Mouse (Mus musculus) right cerebral cortex, adult 2 months (tissue): Measurements from ENCODE around the gene Dhrs13.
"Not testable (repeated sequence)": the region's sequence is repeated elsewhere in the genome, so short reads cannot be mapped to it uniquely, and the experiment has no call there.

Experiments used
- DNase-seq, 2 experiments: peaks; one replicate each; pipeline ENCODE4 v3.0.0; 2021 to 2022; ENCODE audit warnings: low spot score in 2 of 2

Dhrs13 gene

DNA sequence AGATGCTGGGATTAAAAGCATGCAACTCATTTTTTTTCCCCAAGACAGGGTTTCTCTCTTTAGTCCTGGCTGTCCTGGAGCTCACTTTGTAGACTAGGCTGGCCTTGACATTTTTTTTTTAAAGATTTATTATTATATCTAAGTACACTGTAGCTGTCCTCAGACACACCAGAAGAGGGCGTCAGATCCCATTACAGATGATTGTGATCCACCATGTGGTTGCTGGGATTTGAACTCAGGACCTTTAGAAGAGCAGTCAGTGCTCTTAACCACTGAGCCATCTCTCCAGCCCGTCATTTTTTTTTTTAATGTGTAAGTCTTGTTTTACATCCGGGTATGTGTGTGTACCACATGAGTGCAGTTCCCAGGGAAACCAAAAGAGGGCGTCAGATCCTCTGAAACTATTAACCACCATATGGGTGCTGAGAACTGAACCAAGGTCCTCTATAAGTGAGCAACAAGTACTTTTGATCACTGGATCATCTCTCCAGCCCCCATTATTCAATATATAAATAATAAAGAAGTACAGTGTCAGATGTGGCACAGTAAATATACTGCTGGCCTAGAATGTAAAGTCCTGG is 10.3 kb downstream of the Dhrs13 start:
- DNase-seq: not testable (repeated sequence)

DNA sequence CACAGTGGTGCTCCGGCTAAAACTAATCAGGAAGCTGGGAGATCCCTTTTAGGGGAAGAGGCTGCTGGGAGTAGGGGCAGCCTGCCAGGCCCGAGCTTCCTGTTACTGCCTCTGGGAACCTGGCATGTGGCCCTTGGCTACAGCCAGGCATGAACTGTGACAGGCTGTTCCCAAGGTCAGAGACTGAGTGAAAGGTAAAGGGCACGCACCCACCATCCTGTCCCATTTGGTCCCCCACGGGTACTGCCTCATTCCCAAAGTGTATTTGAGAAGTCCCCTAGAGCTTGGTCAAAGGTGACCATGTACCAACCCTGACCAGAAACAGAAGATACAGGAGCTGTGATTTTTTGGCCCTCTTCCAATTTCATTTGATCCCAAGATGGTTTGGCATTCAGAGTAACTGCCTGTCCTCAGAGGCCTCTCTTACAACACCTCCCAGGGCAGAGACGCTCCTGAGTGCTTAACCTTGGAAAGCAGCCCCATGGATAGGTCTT is 12.7 kb downstream of the Dhrs13 start:
- DNase-seq: peak in 1 of 2 experiments; percentile 53

DNA sequence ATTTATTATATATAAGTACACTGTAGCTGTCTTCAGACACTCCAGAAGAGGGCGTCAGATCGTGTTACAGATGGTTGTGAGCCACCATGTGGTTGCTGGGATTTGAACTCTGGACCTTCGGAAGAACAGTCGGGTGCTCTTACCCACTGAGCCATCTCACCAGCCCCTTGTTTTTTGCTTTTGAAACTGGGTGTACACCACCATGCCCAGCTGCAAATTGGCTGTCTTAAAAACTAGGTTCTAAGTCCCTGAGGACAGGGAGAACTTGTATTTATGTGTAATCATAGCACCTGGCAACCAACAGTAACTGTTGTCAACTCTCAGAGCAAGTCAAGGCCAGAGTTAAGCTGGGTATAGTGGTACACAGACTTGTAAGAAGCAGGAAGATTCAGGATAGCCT is 16.6 kb downstream of the Dhrs13 start:
- DNase-seq: not testable (repeated sequence)

DNA sequence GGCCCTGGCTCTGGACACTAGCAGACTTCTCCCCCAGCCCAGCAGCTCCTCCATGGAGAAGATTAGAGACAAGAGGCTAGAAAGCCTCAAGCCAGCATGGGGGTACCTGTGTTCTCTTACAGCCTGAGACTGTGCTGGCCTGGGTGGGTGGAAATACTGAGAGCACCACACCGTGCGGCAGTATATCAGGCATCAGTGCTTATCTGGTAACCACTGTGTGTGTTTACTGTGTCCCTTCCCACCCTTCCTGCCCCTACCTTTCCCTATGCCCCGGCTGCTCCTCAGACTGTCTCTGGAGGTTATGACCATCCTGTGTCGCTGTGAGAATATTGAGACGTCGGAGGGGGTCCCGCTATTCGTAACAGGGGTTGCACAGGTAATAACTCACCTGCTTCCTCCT is 21.0 kb downstream of the Dhrs13 start:
- no peak for DNase-seq

DNA sequence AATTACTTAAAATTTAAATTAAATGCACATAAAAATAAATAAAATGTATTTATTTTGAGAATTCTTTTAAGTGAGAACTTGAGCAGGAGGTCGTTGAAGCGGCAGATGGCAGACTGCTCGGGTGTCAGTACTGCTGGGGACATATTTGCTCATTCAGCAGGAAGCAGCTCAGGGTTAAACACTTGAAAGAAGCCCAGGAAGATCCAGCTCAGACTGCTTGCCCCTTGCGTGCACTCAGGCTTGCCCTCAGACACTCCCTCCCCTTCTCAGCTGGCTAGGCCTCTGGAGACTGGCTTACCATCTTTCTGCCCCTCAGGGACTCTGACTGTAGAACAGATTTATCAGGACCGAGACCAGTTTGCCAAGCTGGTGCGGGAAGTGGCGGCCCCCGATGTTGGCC is 24.9 kb downstream of the Dhrs13 start:
- no peak for DNase-seq

DNA sequence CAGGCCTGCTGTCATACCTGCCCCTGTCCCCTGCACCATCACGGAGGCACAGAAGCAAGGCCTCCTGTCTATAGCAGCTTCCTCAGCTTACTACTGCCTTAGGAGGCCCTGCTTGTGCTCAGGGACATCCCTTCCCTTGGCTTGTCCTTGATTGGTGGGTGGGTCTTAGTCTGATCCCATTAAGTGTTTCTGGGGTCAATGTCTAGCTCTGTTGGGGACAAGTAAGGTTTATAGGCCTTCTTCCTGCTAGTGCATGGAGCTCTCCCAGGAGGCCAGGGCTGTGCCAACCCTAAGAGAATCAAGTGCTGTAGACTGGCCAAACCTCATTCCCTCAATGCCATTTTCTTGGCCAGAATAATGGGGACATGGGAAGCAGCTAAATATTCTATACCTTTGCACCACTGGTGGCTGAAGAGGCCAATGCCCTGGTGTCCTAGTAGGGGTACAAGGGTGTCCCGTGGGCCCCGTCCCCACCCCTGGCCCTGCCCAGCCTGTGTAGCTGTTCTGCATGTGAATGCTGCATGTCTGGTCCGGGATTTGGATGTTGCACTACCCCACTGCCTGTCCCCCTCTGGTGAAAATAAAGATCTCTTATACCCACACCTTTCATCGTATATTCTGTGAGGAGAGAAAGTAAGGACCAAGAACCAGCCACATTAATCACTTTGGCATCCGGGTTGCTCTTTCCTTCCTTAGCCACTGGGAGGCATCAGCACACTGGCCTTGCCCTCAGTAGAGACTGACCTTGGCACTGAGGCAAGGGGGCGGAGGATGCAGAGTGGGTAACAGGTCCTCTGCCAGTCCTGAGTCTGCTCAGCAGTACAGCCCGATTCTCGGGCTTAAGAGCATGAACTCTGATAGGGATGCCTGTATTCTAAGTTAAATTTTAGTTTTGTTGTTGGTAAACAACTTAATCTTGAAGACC is 28.0 kb downstream of the Dhrs13 start:
- DNase-seq: peak; percentile 47 to 49

DNA sequence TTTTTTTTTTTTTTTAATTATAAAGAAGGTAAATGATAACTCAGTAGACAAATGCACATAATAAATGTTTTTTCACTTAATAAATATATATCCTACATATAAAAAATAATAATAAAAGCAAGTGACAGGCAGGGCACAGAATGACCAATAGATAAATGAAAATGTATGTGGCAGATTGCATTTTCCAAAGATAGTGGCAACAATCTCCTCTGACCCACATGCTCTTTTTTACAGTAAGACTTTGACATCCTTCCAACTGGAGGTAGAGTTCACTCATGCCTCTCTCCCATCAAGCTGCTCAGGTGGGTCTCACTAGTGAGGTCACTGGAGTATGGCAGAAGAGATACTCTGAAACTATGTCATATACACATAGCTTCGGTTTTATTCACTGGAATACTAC is 30.5 kb downstream of the Dhrs13 start:
- no peak for DNase-seq

DNA sequence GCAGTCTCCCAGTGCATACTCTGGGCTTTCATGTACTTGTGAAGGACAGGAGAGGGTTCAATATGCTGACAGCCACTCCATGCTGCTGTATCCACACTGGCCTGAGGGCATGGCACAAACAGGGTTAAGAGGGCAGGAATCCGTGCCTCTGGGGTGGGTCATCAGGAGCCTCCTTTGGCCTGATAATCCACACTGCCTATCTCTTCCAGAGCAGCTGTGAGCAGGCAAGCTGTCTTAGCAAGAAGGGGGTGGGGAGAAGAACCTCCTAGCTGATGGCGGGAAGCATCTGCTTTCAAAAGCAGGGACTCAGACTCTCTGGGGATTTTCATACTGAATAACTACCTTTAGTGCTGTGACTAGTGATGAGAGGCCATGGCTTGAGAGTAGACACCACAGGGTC is 33.8 kb downstream of the Dhrs13 start:
- DNase-seq: no peak

DNA sequence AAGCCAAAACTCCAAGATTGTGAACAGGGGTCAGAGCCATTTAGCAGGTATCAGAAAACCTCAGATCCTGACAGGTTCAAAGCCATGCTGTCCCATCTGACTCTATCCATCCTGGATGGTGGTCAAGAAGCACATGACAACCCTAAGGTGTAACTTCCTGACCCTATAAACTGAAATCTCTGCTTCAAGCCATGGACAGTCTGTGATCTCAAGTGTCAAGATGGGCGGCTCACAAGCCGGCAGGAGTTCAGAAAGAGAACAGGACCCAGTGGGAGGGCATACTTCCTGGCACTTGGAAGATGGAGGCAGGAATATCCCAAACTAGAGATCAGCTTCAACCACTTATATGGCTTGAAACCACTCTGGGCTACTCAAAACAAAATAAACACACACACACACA is 34.6 kb downstream of the Dhrs13 start:
- no peak for DNase-seq

DNA sequence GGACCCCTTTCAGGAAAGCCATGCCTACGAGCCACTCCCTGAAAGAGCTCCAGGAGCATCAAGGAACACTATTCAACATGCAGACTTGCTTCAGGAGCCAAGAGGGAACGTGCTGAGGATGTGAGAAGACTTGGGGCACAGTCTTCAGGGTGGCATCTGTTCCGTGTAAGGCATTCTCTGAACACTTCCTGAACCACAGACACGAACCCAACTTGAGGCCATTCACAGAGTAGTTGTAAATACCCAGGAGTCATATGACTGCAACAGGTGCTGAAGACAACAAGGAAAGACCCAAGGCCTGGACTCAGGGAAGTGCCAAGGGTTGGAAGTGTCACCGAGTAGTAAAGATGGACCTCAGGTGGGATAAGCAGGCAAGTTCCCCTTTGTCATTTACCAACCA is 35.5 kb downstream of the Dhrs13 start:
- no peak for DNase-seq

DNA sequence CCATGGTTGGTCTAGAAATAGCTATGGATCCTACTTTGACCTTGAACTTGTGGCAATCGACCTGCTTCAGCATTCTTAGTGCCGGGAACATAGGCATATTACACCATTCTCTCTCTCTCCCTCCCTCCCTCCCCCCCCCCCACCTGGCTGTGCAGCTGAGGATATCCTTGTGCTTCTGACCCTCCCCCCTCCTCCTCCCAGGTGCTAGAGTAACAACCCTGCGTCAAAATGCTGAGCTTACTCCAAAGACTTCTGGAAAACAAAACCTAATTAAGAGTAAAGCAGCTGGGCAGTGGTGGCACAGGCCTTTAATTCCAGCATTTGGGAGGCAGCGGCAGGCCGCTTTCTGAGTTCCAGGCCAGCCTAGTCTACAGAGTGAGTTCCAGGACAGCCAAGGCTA is 37.0 kb downstream of the Dhrs13 start:
- DNase-seq: no peak

DNA sequence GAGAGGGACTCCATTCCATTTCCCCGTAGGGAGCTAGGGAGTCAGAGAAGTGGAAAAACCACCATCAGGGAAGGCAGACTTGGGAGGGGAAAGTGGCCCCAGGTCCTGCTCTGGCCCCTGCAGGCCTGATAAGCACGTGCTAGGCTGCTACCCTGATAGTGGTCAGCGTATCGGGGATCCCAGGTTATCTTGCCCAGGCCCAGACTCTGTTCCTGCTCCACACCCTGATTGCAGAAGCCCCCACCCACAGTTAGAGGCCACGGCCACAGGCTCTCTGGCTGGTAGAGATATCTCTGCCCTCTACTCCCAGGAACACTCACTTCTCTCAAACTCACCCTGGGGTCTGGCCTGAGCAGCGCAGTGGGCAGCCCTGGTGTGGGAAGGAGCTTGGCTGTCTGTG is 37.6 kb downstream of the Dhrs13 start:
- no peak for DNase-seq

DNA sequence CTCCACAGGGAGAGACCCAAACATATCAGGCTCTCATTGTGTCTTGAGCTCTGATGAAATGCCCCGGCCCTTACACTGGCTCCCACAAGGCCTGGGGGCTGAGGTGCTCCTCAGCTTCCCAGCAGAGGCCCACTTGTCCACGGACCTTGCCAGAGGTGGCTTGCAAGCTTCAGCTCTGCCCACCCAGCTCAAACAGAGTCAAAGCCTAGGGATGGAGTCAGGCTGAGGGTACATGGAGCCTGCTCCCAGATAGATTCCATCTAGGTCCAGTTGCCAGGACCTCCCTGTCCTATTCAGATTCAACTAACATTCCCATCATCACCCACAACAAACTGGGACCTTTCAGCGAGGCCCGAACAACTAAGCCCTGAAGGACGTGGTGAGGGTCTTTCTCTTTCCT is 39.9 kb downstream of the Dhrs13 start:
- no peak for DNase-seq

DNA sequence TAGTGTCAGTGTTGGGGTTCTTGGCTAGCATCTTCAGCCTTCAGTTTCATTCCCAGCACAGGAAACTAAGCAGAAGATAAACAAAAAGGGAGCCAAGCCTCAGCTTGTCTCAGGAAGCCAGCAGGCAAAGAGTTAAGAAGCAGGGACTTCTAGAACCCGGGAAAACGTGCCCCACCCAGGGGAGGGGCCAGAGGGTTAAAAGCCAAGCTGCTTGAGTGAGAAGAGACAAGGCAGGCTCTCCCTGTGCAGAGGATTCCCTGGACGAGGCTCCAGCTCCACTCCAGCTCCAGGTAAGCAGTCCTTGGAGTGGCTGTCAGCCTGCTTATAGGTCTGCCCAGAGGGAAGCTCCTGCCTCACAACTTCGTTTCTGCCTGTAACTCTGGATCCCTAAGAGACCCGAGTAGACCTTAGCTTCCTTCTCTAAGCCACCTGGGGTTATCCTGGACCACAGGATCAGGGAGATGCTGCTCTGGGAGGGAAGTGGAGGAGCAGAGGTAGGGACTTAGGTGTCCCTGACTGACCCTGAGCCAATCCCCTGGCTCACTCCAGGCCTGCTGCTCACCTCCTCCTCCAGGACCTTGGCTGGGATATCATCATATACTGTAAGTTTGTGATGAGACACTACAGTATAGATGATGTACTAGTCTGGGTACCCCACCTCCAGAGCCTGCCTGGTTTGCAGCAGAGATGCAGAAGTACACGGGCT is 40.5 kb downstream of the Dhrs13 start:
- DNase-seq: no peak

DNA sequence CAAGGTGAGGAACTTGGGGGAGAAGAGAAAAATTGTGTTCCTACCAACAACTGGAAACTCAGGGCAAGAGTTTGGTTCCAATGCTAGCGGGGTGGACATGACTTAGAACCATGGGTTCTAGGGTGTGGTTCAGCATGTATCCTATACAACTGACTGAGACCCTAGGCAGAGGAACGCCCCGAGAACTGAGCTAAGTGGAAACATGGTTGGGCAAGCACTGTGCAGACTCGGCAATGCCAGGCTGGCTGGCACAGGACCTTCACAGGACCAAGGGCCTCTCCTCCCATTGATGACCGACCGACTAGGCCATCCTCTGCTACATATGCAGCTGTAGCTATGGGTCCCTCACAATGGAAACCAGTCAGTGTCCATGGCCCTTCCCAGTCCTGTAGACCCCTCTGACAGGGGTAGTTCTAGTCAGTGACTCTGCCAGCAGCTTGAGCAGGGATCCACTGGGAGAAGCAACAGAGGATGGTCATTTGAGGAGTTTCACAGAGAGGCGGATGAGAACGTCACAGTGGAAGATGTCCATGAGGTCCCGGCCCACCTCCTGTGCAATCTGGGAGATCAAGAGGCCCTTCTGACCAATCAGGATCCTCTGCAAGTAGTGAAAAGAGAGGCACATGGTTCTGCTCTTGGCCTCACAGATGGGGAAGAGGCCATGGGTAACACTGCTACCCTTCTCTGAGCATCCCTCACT is 41.6 kb downstream of the Dhrs13 start:
- no peak for DNase-seq

DNA sequence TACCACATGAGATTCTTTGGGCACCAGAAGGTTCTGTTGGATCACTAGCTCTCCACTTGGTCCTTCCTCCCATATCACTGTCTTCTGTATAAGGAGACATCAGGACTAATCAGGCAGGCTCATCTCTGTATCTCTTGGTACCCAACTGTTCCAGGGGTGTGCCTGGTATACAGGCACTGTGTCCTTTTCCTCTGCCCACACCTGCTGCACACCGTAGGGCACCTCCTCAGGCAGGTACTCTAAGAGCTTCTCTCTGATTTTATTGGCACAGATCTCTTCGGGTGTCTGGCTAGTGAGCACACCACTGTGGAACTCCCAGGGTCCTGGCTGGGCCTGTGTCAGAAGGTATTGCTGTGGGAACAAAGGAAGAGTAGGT is 42.2 kb downstream of the Dhrs13 start:
- no peak for DNase-seq

DNA sequence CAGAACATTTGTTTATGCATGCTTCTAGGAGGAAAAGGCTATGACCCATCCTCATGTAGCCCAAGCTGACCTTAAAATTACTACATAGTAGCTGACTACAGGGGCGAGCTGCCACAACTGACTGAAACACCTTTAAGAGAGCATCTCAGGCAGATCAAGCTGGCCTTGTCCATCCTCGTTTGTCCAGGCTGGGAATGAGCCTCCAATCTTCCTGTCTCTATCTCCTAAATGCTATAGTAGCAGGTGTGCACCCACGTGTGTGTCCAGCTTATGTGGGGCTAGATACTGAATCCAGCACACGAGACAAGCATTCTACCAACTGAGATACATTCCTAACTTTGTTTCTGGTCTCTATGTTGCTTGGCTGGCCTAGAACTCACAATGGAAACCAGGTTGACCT is 42.6 kb downstream of the Dhrs13 start:
- DNase-seq: no peak

DNA sequence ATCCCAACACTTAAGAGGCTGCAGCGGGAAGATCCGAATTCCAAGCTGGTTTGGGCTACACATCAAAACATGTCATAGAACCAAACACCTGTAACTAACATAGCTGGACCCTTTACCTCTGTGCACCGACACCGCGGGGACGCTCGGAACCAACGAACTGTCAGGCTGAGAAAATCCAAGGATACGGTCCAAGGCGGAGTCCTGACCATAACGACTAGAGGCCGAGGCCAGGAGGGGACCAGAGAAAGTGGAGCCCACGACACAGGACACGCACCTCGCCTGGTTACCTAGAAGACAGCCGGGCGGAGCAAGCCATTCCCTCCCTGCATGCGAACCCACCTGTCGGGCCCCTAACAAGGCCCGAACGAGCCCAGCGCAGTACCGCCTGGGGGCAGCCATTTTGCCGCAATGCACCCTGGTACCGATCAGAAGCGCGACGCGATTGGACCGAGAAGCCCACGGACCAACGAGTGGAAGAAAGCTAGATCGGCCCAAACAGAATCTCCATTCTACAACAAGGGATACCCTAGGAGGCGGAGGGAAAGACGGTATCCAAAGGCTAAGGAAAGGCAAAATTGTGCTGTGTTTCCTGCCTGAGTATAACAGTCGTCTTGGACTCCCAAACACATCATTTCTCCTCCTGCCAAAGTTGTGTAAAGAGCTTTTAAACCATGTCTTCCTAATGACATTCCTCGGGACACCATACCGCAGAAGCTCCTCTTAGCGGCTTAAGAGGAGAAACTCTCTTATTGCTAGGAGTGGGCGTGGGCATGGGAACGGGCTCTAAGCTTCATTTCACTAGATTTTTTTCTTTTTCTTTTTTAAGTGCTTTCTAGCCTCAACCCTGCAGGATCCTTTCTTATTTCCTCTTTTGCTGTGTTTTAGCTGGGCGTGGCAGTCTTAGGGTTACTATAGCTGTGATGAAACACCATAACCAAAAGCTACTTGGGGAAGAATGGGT is 48.2 kb downstream of the Dhrs13 start, which contains the start of gene Eral1:
Gene Eral1, minus strand, starts transcription at position 423 of the 961 bp plus-strand sequence.
- DNase-seq: peak; percentile 87 to 89

DNA sequence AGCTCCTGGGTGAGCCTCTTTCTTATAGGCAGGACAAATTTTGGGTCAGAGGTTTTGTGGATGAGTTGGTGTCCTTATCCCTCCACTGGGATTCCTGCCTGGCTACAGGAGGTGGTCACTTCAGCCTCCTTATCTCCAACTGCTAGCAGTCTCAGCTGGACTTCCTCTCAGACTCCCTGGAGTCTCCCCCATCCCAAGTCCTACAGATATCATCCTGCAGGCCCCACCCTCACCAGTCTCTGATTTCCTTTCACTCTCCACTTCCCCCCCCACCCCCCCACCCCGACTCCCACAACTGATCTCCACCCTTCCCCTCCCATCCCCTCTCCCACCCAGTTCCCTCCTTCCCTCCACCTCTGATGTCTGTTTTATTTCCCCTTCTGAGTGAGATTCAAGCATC is 51.5 kb downstream of the Dhrs13 start:
- DNase-seq: no peak

DNA sequence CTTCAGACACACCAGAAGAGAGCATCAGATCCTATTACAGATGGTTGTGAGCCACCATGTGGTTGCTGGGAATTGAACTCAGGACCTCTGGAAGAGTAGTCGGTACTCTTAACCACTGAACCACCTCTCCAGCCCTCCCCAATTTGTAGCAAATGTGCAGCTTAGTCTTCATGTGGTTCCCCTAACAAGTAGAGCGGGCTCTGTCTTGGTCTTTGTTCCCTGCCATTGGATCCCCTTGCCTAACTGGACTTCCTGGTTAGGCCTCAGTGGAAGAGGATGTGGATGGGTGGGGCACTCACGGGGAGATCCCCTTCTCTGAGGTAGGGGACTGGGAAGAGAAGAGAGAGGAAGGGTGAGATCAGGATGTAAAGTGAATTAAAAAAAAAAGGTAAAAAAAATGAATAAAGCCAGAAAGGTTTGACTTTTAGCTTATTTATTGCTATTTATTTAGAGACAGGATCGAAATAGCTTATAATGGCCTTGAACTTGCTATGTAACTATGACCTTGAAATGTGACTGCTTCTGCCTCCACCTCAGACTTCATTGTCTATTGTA is 54.9 kb downstream of the Dhrs13 start:
- DNase-seq: no peak
